Mouse (Mus musculus) Patski (cell line): ENCODE results near the gene Sun2. TPM values are rescaled to one million over a fixed set of nuclear protein-coding genes. Genes with fewer than 3 reads are reported as not detected.

ENCODE experiments used
- ATAC-seq: fragments of 100-300 bp; one replicate; pipeline ENCODE4 v1.8.0; 2021
- CTCF ChIA-PET: fragments of 350-600 bp; sonication (Branson Sonifier 250); formaldehyde crosslinking; loops from one replicate; lab custom pipeline; 2022; ENCODE audit warnings: inconsistent platforms; lab: Charles Lee
- POLR2A ChIA-PET: fragments of 350-600 bp; sonication (Branson Sonifier 250); formaldehyde crosslinking; loops from one replicate; lab custom pipeline; 2022; ENCODE audit warnings: antibody characterized with exemption, inconsistent platforms; lab: Charles Lee
- DNase-seq: peaks from one replicate; pipeline ENCODE4 v3.0.0-alpha.2; 2011; ENCODE audit warnings: low read depth, low spot score
- H3K27me3 ChIP-seq: fragments of 371-371 bp; one replicate; pipeline ENCODE4 v1.5.1; 2021
- CTCF ChIP-seq: fragments of 100-300 bp; IDR thresholded peaks from one replicate; pipeline ENCODE4 v1.5.1; 2021
- in situ Hi-C: fragments of 300-500 bp; cut with MboI; formaldehyde crosslinking; loops from 3 replicates; pipeline ENCODE4 v1.11.1; 2018; ENCODE audit warnings: low pct_unique_long_range_greater_than_20kb, mixed read lengths
- polyA plus RNA-seq: library from polyadenylated mRNA; unstranded; gene quantifications from one replicate; pipeline ENCODE4 v1.2.3, GENCODE M21; 2021

The Sun2 gene
- polyA plus RNA-seq: 69.6 TPM

DNA sequence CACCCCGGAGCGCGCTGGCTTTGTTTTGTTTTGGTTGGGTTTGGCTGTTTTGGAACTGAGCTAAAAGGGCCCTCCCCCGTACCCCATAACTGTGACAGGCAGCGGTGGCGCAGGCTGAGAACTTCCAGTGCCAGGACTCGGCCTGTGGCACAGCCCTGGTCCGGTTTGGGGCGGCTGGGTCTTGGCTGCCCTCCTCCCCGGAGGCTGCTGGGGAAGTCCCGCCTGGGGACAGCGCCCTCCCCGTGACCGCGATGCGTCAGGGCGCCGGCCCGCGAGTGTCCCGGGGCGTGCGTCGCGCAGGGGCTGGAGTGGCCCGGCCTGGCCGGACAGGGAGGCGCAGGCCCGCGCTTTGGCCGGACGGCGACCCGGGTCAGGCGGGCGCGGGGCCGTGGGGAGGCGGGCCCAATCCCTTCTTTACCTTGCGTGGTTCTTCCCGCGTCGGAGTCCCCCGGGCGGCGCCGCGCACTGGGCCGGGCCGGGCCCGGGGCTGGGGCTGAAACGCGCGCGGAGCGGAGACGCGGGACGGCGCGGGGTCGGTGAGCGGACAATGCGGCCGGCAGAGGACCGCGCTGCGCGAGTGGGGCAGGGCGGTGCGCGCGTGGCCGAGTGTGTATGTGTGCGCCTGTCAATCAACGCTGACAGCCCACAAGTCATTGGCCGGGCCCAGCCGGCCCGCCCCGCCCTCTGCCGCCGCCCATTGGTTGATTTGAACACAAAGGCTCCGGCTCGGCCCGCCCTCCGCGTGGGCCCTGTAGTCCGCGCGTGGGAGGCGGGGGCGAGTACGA is at the start of gene Sun2:
Gene Sun2 (minus strand): TSS at position 616 of the 785 bp plus-strand sequence.
- no peak for TF ChIP-seq CTCF
- ChIA-PET CTCF (interaction anchor here (1.4 kb wide), 1 partner anchor 11 kb away, joined by 5 read pairs; no protein-coding TSS in a partner anchor), POLR2A (interaction anchor here (1.2 kb wide), 1 partner anchor 60 kb away, joined by 3 read pairs; no protein-coding TSS in a partner anchor)
- H3K27me3 ChIP-seq: no peaks in the 10 kb centered on the region
- in situ Hi-C loops: loop anchor here (10.0 kb wide), 1 partner anchor 343 kb away; no protein-coding TSS in a partner anchor
- DNase-seq: no peak
- peak; percentile 91 for ATAC-seq

DNA sequence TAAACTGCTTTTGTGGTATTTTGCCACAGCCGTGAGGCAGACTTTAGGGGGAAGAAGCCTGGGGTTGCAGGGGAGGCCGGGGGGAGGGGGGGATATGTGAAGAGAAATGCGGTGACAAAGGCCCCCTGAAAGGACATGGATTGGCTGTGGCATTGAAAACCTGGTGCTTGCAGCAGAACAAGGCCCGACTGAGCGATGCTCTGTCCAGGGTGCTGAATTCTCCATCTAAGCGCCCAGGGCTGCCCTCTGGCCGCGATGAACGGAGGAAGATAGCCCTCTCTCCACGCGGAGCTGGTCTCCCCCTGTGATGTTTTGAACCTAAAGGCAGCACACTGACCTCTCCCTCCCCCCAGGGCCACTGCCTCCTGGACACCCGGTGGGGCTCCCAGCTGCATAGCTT is 49.2 kb upstream of the Sun2 start:
- no peak for ATAC-seq
- peaks cover 4% of the 10 kb centered on the region for H3K27me3 ChIP-seq
- DNase-seq: no peak
- POLR2A ChIA-PET: no interaction called here
- TF ChIP-seq CTCF: no peak
- in situ Hi-C loops: no loop called here
- CTCF ChIA-PET: no interaction called here

DNA sequence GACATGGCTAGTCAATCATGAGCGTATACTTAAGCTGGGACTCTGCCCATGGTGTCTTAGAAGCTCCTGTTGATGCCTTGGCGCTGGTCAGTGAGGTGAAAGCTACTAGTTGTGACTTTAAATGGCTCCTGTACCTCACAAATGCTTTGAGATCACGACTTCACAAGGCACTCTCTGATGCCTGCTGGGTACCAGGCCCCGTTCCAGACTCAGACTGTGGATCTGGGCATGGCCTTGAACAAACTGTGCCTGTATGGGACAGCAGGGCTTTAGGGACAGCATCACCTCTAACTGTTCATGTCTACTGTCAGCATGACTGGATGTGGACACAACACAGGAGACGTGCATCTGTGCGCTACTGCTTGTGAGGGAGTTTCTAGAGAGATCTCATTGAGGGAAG is 48.6 kb upstream of the Sun2 start:
- ChIA-PET CTCF (no interaction called here), POLR2A (no interaction called here)
- in situ Hi-C loops: no loop called here
- ATAC-seq: no peak
- no peak for DNase-seq
- no peak for TF ChIP-seq CTCF
- H3K27me3 ChIP-seq: peaks cover 6% of the 10 kb centered on the region

DNA sequence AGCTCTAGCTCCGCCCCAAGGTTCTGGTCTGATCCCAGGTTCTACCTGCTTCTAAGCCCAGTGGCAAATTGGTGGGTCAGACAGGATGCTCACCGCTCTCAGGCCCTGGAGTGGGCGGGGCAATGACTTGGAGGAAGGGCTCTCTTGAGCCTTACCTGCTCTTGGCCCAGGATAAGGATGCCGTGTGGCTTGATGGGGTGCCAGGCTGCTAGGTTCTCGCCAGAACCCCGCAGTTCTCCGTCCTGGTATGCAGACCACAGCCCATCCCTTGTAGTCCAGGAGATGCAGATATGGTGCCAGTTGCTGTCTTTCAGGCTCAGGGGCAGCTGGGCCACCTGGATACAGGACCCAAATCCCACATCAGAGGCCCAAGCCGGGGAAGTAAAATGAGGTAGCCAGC is 47.8 kb upstream of the Sun2 start:
- no peak for DNase-seq
- in situ Hi-C loops: no loop called here
- POLR2A ChIA-PET: no interaction called here

DNA sequence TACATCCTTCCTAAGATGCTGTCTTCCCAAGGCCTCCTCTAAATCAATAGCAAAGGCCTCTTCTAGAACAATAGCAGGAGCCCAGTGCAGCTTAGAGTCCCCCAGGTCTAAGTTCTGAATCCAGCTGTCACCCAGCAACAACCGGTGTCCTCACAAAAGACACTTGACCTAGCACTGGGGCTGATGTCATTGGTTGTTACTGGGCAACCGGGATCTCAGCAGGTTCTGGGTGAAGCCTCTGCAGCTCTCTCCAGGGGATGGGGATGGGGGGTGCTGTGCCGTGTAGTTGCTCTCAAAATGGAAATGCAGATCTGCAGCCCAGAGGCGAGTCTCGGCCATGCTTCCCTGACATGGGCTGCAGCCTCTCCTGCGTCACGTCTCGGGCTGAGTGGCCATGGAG is 45.5 kb upstream of the Sun2 start:
- DNase-seq (no peak), ATAC-seq (no peak)
- TF ChIP-seq CTCF: no peak
- H3K27me3 ChIP-seq: peaks cover 14% of the 10 kb centered on the region
- POLR2A ChIA-PET: no interaction called here
- CTCF ChIA-PET: no interaction called here
- in situ Hi-C loops: no loop called here

More for the DNA sequence above, 47.8 kb upstream of the Sun2 start:
- no peak for ATAC-seq
- CTCF ChIA-PET: no interaction called here
- peaks cover 12% of the 10 kb centered on the region for H3K27me3 ChIP-seq
- TF ChIP-seq CTCF: no peak

DNA sequence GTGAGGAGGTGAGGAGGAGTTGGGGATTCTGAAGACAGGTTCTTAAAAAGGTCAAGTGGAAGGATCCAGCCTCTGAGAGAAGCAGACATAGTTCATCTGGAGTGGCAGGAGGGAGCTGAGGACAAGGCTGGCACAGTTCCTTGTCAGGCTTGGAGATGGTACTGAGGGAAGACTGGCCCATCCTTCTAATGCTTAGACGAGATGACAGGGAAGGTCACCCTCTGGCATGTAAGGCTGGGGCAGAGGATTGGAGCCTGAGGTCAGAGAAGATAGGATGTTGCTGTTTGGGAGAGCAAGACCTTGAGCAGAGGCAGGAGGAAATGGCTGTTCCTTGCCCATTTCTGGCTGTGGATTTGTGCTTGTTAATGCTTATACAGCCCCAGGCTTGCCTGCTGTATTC is 42.7 kb upstream of the Sun2 start:
- peaks cover 26% of the 10 kb centered on the region for H3K27me3 ChIP-seq
- CTCF ChIA-PET: no interaction called here
- POLR2A ChIA-PET: no interaction called here
- no peak for ATAC-seq
- DNase-seq: no peak
- no peak for TF ChIP-seq CTCF
- in situ Hi-C loops: no loop called here

DNA sequence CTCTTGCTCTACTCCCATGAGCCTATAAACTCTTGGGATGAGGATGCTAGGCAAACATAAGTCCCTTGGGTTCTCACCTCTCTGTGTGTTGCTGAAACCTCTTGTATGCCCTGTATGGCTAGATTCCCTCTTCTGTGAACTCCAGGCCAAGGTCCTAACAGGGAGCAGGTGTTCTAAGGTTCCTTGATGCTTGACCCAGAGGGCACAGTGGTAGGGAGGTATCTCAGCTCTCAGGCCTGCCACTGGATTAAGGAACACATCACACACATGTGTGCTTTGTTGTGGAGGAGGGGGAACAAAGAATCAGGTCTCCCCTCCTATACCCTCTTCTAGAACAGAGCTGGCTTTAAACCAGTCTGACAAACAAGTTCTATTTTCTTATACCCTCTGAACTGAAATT is 35.4 kb upstream of the Sun2 start, which contains the start of gene Dnal4:
Gene Dnal4 (minus strand): TSS at position 101 of the 400 bp plus-strand sequence.
- peaks cover 12% of the 10 kb centered on the region for H3K27me3 ChIP-seq
- DNase-seq (no peak), ATAC-seq (no peak)
- in situ Hi-C loops: no loop called here
- CTCF ChIA-PET: interaction anchor here (1.9 kb wide), 1 partner anchor 53 kb away, joined by 5 read pairs; no protein-coding TSS in a partner anchor
- POLR2A ChIA-PET: no interaction called here
- no peak for TF ChIP-seq CTCF

DNA sequence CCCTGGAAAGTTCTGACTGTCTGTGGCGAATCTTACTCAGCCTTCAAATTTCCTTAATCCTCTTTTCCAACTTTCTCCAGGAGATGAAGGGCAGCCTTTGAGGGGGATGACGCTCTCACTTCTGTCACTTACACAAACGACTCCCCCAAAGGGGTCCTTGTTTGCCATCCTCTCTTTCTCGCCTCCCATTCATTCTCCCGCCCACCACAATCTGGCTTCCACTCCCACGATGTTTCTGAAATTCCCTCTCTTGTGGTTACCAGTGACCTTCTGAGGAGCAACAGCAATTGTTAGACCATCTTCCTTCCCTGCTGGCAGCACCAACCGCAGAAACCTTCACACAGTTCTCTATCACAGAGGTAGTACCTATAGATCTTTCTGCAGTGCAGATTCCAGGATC is 33.3 kb upstream of the Sun2 start:
- ChIA-PET POLR2A (no interaction called here), CTCF (interaction anchor here (1.2 to 1.4 kb wide), 2 partner anchors 20 to 23 kb away, joined by 3 read pairs; no protein-coding TSS in a partner anchor)
- no peaks in the 10 kb centered on the region for H3K27me3 ChIP-seq
- DNase-seq (no peak), ATAC-seq (no peak)
- TF ChIP-seq CTCF: no peak
- in situ Hi-C loops: no loop called here

DNA sequence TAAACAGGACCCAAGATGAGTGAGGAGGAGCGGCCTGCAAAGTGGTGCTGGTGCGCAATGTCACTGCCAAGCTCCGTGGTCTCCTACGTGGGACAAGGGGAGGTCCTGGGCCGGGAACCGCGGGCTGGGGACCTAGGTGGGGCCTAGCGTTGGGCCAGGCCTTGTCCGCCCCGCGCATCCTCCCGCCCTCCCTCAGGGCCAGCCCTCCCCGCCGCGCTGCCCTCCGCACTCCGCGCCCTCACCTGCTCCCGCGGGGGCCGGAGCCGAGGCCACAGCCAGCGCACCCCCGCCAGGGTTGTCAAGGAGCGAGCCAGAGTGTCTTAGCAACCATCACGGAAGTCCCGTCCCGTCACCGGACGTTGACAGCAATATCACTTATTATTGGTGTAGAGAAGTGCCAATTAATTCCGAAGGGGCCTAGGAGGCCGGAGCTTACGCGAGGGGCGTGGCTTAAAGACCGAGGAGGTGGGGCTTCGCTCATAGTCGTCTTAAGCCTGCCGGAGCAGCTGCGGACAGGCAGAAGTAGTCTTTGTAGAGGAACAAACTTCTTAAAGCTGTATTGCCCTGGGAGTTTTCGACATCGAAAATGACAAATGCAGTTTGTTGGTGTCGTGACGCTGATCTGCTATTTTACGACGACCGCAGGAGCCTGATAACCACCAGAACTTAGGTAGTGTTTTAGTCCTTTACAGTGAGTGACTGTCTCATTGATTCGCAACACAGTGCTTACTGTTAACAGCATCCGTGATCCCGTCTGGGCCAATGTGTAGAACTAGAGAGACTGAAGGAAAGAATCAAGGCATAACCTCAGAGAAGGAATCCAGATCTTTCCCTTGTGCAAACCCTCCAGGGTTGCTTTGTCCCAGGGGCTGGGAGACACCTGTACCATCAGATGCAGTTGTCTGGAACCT is 32.0 kb upstream of the Sun2 start:
- TF ChIP-seq CTCF: no peak
- no peaks in the 10 kb centered on the region for H3K27me3 ChIP-seq
- DNase-seq: peak; percentile 97
- peak; percentile 87 for ATAC-seq
- ChIA-PET POLR2A (interaction anchor here (0.8 to 1.5 kb wide), 2 partner anchors 10 to 22 kb away, joined by 4 to 6 read pairs; no protein-coding TSS in a partner anchor), CTCF (interaction anchor here (1.2 kb wide), 1 partner anchor 21 kb away, joined by 3 read pairs; no protein-coding TSS in a partner anchor)
- in situ Hi-C loops: loop anchor here (5.0 kb wide), 1 partner anchor 103 kb away; no protein-coding TSS in a partner anchor

DNA sequence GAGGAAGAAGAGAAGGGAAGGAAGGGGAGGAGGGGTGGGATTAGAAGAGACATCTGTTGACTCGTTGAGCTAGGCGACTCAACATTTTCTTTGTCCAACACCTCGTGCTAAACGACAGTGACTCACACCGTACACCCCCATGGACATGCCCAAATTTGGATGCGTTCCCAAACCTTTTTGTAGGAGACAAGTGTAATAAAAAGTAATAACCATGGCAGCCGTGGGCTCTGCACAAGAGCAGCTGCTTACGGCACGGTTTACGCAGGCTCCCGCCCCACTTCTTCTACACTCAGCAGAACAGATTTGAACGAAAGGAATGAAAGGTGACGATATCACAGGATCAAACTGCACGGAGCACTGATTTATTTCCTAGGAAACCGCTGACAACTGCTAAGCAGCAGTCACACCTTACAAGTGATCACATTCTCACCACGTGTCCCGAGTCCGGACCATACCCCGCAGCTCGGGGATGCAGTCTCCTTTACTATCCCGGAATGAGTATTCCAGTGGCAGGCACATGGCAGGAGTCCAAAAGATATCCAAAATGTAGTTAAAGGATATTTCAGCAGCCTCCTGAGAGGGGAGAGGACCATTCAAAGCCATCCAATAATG is 28.4 kb upstream of the Sun2 start:
- POLR2A ChIA-PET: interaction anchor here (0.7 kb wide), 1 partner anchor 1101 kb away, joined by 9 read pairs; no protein-coding TSS in a partner anchor
- in situ Hi-C loops: loop anchor here (5.0 kb wide), 1 partner anchor 107 kb away; no protein-coding TSS in a partner anchor
- no peak for TF ChIP-seq CTCF
- no peaks in the 10 kb centered on the region for H3K27me3 ChIP-seq
- ATAC-seq (no peak), DNase-seq (peak; percentile 49)
- CTCF ChIA-PET: interaction anchor here (0.8 kb wide), 1 partner anchor 10 kb away, joined by 3 read pairs; no protein-coding TSS in a partner anchor
